Mouse (Mus musculus) neural tube, embryonic 12.5 days (tissue): ENCODE measurements at regions not wholly inside any gene's neighbourhood (a gene's known extent, or its start where the extent isn't known, plus 50 kb on each side); places are given as distances from the start of the nearest gene placed in this dataset.

Experiments
- ATAC-seq: fragments of 200-750 bp; cut with Nextera tagmentation; 2 replicates; pipeline ENCODE4 v1.8.0; 2017; ENCODE audit warnings: low read depth, mild to moderate bottlenecking, moderate TSS enrichment, moderate library complexity; ENCODE audit not compliant: low FRiP score
- H3K27ac ChIP-seq: fragments of 300-500 bp; sonication (generic); 2 replicates; pipeline ENCODE4 v1.5.1; 2016
- H3K27me3 ChIP-seq: fragments of 300-500 bp; sonication (generic); replicated peaks from 2 replicates; pipeline ENCODE4 v1.6.1; 2016; ENCODE audit warnings: mild to moderate bottlenecking
- H3K36me3 ChIP-seq: fragments of 300-500 bp; sonication (generic); 2 replicates; pipeline ENCODE4 v1.6.1; 2016; ENCODE audit warnings: mild to moderate bottlenecking
- H3K4me1 ChIP-seq: fragments of 300-500 bp; sonication (generic); 2 replicates; pipeline ENCODE4 v1.6.1; 2016
- H3K4me2 ChIP-seq: fragments of 300-500 bp; sonication (generic); replicated peaks from 2 replicates; pipeline ENCODE4 v1.6.1; 2016; ENCODE audit warnings: mild to moderate bottlenecking
- H3K4me3 ChIP-seq: fragments of 300-500 bp; sonication (generic); 2 replicates; pipeline ENCODE4 v1.5.1; 2016
- H3K9ac ChIP-seq: fragments of 300-500 bp; sonication (generic); 2 replicates; pipeline ENCODE4 v1.6.1; 2016; ENCODE audit warnings: mild to moderate bottlenecking
- H3K9me3 ChIP-seq: fragments of 300-500 bp; sonication (generic); 2 replicates; pipeline ENCODE4 v1.6.1; 2016; ENCODE audit warnings: mild to moderate bottlenecking
- WGBS: fragments of 180-500 bp; shearing (Covaris S2); methylation state at CpG from one replicate; pipeline ENCODE4 v1.1.7; 2016; 5-methylcytosine and 5-hydroxymethylcytosine counted together

DNA sequence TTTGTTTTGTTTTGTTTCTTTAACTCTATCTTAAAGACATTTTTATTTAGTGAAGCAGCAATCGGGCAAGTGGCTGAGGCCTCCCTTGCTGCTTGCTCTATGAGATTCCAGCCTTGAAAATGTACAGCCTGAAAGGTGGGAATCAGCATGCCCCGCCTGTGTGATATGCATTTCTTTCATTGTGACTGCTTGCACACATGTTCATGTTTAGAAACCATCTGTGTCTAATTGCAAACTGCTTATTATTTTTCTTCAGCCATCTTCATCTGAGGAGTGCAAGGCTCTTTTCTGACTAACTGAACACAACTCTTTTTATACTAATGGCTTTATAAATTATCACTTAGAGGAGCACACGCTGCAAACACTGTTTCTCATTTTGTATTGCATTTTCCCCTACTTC, 449.0 kb upstream of the Sptlc3 start:
- no peak overlapping the region for H3K27ac ChIP-seq
- no peaks in the 10 kb centered on the region for H3K36me3 ChIP-seq
- 86% methylated on average over 3 of the region's 3 CpGs for WGBS
- H3K9me3 ChIP-seq: no peaks in the 10 kb centered on the region
- no peak for ATAC-seq
- H3K9ac ChIP-seq: no peak overlapping the region
- H3K4me3 ChIP-seq: no peak overlapping the region
- H3K27me3 ChIP-seq: no peaks in the 10 kb centered on the region
- H3K4me1 ChIP-seq: no peaks in the 10 kb centered on the region
- no peak overlapping the region for H3K4me2 ChIP-seq

DNA sequence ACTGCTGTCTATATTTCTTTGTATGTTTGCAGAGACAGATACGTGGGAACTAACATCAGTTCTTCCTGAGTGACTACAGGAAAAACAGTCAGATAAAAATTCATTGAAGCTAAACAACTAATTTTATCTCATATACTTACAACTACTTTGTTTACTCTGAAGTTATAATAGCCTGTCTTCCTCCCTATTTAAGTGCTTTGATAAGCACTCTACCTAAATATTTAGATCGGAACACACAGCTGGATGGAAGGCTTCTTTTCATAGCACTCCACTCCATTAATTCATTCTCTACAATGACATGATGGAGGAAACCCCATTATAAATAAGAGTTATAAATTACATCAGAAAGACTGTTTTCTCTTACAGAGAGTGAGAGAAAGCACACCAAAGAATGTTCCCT, 438.5 kb upstream of the Sptlc3 start:
- no peak for ATAC-seq
- no peaks in the 10 kb centered on the region for H3K4me1 ChIP-seq
- H3K27me3 ChIP-seq: no peaks in the 10 kb centered on the region
- H3K36me3 ChIP-seq: no peaks in the 10 kb centered on the region
- H3K9ac ChIP-seq: no peak overlapping the region
- H3K4me2 ChIP-seq: no peak overlapping the region
- WGBS: 65% methylated on average over 2 of the region's 2 CpGs
- no peak overlapping the region for H3K27ac ChIP-seq
- no peak overlapping the region for H3K4me3 ChIP-seq
- H3K9me3 ChIP-seq: no peaks in the 10 kb centered on the region

DNA sequence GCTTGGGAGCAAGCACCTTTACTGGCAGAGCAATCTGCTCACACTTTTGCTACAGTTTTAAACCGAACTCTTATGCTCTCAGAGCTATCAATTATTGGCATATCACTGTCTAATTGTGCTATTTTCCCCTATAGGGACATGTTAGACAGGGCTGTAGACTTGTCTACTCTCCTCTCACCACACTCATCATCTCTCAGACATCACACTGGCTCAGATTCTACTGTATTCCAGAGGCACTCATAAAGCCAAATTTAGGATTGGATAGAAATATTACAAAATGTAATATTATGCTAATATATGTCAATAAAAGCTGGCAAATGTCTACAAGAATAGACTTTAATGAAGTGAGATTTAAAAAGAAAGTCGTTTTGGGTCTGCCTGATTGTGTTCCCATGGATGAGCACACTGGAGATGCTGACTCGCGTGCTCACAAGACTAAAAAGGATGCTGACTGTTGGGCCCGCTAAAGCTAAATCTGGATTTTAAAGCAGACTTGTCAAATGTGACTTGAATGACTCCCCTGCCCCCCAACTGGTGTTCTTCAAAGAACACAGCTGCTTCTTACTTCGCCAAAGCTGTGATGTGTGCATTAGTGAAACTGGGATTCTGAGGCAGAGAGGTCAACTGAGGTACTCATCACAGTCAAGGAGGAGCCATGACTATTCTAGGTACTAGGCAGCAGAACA, 424.3 kb upstream of the Sptlc3 start:
- Histone ChIP-seq H3K4me3 (no peak overlapping the region), H3K27ac (no peak overlapping the region), H3K36me3 (no peaks in the 10 kb centered on the region), H3K9me3 (no peaks in the 10 kb centered on the region), H3K9ac (no peak overlapping the region), H3K27me3 (no peaks in the 10 kb centered on the region), H3K4me2 (no peak overlapping the region), H3K4me1 (no peaks in the 10 kb centered on the region)
- WGBS: 85% methylated on average over 6 of the region's 6 CpGs
- ATAC-seq: no peak

DNA sequence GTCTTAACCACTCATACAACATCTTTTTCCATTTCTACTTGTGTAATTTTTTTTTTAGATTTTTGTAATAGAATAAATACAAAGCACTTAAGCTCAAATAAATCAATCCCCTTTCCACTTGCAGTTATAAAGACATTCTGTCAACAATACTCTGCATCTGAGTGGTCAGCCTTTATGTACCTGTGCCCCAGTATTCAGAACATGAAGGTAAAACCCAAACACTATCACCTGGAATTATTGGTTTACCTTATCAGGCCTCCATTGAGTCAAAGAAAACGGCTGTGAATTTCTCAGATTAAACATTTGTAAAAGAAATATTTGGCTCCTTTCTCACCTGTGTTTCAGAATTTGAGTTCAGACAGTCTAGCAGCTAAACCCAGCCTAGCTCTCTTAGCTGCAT, 422.0 kb upstream of the Sptlc3 start:
- H3K4me1 ChIP-seq: no peaks in the 10 kb centered on the region
- H3K9ac ChIP-seq: no peak overlapping the region
- no peak for ATAC-seq
- H3K9me3 ChIP-seq: no peaks in the 10 kb centered on the region
- no peak overlapping the region for H3K4me2 ChIP-seq
- WGBS: 83% methylated on average over 1 of the region's 1 CpGs
- H3K27me3 ChIP-seq: no peaks in the 10 kb centered on the region
- H3K4me3 ChIP-seq: no peak overlapping the region
- H3K27ac ChIP-seq: no peak overlapping the region
- no peaks in the 10 kb centered on the region for H3K36me3 ChIP-seq

DNA sequence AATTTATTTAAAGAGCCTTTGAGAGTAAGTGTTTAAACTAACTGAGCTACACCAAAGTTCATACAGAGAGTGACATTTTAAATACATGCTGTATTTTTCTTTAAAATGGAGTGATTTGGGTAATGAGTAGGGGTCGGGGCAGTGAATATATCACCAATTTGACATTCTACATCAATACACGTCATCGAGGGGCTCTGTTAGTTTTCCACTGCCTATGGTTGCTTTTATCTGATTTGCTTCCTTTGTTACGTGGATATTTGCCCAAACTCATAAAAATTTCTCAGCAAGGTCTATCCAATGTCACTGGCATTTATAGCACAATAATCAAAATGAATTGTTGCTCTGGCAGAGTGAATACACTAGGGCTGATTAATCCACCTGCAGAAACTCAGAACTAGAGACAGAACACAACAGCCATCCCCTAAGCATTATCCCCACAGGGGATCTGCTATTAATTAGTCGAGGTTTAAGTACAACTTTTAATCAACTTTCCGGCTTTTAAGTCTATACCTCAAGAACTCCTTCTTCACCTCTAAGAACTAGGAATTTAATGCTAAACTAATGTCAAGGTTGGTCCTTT, 400.1 kb upstream of the Sptlc3 start:
- Histone ChIP-seq H3K4me2 (no peak overlapping the region), H3K4me3 (no peak overlapping the region), H3K36me3 (no peaks in the 10 kb centered on the region), H3K27ac (no peak overlapping the region), H3K9ac (no peak overlapping the region), H3K4me1 (no peaks in the 10 kb centered on the region), H3K9me3 (no peaks in the 10 kb centered on the region), H3K27me3 (no peaks in the 10 kb centered on the region)
- no peak for ATAC-seq
- 78% methylated on average over 6 of the region's 6 CpGs for WGBS

DNA sequence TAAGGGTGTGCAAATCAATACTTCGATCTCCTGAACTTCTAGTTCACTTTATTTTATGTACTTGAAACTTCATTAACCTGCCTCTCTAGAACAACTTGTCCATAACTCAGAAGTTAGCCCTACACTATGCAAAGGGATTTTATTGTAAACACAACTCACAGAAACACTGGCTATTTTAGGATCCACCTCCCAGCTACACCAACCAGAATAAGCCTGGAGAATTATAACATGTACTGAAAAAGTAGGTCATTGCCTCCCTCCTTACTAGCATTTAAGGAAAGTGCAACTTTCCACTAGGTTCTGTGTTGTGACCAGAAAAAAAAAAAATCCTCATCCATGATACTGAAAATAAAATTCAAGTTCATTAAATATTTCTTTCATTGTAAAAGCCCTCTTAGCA, 382.0 kb upstream of the Sptlc3 start:
- no peak for ATAC-seq
- H3K36me3 ChIP-seq: no peaks in the 10 kb centered on the region
- no peaks in the 10 kb centered on the region for H3K4me1 ChIP-seq
- no peaks in the 10 kb centered on the region for H3K9me3 ChIP-seq
- no peak overlapping the region for H3K4me2 ChIP-seq
- no peak overlapping the region for H3K4me3 ChIP-seq
- no peaks in the 10 kb centered on the region for H3K27me3 ChIP-seq
- 90% methylated on average over 1 of the region's 1 CpGs for WGBS
- no peak overlapping the region for H3K9ac ChIP-seq
- no peak overlapping the region for H3K27ac ChIP-seq

DNA sequence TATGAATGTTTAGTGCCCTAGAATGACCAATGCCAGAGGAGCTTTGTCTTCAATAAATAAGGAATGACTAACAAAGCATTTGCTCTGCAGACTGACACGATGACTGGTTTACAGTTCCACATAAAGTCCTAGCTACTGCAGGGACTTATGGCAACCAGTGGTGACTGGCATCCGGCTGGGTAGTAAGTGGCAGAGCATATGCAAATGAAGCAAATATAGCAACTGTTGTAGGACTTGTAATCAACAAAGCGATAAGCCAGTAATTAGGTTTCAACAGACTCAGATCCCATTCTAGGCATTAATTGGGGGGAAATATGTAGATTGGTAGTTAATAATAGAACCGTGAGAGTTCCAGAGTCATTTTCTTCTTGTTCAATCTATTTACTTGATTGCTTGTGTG, 379.2 kb upstream of the Sptlc3 start:
- no peak for ATAC-seq
- Histone ChIP-seq H3K4me2 (no peak overlapping the region), H3K27ac (no peak overlapping the region), H3K27me3 (no peaks in the 10 kb centered on the region), H3K36me3 (no peaks in the 10 kb centered on the region), H3K9ac (no peak overlapping the region), H3K9me3 (no peaks in the 10 kb centered on the region), H3K4me1 (no peaks in the 10 kb centered on the region), H3K4me3 (no peak overlapping the region)
- 86% methylated on average over 4 of the region's 4 CpGs for WGBS

DNA sequence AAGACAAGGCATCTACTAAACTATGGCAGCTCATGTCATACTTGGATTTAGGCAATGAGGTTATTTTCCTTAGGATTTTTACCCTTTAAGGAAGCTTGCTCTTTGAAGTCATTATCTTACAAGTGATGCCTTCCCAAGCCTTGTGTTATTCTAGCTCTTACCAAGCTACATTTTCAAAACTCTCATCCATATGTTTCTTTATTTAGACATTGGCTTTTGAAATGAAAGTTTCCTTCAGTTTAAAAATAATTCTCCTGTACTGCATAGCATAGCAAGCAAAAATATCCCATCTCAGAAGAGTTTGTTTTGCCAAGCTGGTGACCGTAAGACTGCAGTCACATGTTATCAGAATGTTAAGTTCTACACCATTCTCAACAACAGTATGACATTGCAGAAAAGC, 372.8 kb upstream of the Sptlc3 start:
- H3K36me3 ChIP-seq: no peaks in the 10 kb centered on the region

DNA sequence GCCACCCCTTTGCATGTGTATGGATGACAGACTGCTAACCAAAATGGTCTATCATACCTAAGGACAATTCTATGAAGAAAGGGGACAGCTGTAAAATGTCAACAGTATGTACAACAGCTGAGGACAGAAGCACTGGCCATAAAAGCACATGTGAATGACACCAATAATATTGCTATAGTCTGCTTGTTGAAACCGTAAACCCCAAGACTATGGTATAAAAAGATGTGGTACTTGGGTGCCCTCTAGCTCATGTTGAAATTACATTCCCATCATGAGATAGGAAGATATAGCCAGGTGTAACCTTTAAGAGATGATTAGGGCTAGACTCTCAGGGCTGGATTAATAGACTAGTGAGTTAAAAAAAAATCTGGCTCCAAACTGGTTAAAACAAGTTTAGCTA, 361.6 kb upstream of the Sptlc3 start:
- H3K9ac ChIP-seq: no peak overlapping the region
- no peaks in the 10 kb centered on the region for H3K9me3 ChIP-seq
- WGBS: 76% methylated on average over 1 of the region's 1 CpGs
- H3K36me3 ChIP-seq: no peaks in the 10 kb centered on the region
- no peaks in the 10 kb centered on the region for H3K4me1 ChIP-seq
- H3K4me2 ChIP-seq: no peak overlapping the region
- H3K27me3 ChIP-seq: no peaks in the 10 kb centered on the region
- no peak overlapping the region for H3K27ac ChIP-seq
- no peak for ATAC-seq
- H3K4me3 ChIP-seq: no peak overlapping the region

More for the DNA sequence above, 372.8 kb upstream of the Sptlc3 start:
- no peak overlapping the region for H3K4me2 ChIP-seq
- no peaks in the 10 kb centered on the region for H3K9me3 ChIP-seq
- H3K9ac ChIP-seq: no peak overlapping the region
- H3K27ac ChIP-seq: no peak overlapping the region
- no peaks in the 10 kb centered on the region for H3K4me1 ChIP-seq
- ATAC-seq: no peak
- no peak overlapping the region for H3K4me3 ChIP-seq
- WGBS: 91% methylated on average over 1 of the region's 1 CpGs
- no peaks in the 10 kb centered on the region for H3K27me3 ChIP-seq

DNA sequence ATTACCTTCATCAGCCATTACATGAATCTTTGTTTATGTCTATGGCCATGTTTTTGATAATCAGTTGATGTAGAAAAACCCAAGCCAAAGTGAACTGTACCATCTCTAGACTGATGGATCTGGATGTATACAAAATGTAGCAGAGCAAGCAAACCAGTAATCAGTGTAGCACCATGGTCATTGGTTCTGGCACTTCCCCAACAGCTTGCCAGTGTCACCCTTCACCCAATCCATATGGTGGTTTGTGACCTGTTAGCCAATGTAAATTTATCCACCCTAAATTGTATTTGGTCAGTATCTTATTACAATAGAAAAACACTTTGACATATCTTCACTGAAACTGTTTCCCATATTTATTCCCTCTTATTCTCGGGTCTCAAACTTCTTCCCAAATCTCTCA, 346.7 kb upstream of the Sptlc3 start:
- H3K9me3 ChIP-seq: no peaks in the 10 kb centered on the region
- ATAC-seq: no peak
- no peak overlapping the region for H3K9ac ChIP-seq
- no peak overlapping the region for H3K4me3 ChIP-seq
- H3K36me3 ChIP-seq: no peaks in the 10 kb centered on the region
- H3K27ac ChIP-seq: no peak overlapping the region
- 87% methylated on average over 1 of the region's 1 CpGs for WGBS
- H3K4me2 ChIP-seq: no peak overlapping the region
- H3K27me3 ChIP-seq: no peaks in the 10 kb centered on the region
- H3K4me1 ChIP-seq: no peaks in the 10 kb centered on the region

DNA sequence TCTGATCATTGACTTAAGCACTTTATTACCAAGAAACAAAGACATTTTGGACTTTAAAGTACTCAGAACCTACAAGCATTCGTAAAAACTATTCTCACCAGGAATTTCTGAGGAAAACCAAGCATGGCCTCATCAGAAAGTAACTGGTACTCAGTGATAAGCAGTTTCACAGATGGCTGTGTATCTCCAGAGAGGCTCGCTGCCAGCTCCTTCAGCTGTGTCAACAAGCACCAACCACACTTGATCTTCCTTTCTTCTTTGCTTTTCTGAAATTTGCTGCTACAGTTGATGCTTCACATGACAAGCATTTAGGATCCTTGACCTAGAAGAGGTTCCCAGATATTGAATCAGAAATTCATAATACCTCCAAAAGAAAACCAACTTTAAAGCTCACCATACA, 314.1 kb upstream of the Sptlc3 start:
- Histone ChIP-seq H3K9me3 (no peaks in the 10 kb centered on the region), H3K27ac (no peak overlapping the region), H3K4me1 (no peaks in the 10 kb centered on the region), H3K27me3 (no peaks in the 10 kb centered on the region), H3K4me3 (no peak overlapping the region), H3K4me2 (no peak overlapping the region), H3K9ac (no peak overlapping the region), H3K36me3 (no peaks in the 10 kb centered on the region)
- WGBS: 75% methylated on average over 2 of the region's 2 CpGs
- no peak for ATAC-seq

DNA sequence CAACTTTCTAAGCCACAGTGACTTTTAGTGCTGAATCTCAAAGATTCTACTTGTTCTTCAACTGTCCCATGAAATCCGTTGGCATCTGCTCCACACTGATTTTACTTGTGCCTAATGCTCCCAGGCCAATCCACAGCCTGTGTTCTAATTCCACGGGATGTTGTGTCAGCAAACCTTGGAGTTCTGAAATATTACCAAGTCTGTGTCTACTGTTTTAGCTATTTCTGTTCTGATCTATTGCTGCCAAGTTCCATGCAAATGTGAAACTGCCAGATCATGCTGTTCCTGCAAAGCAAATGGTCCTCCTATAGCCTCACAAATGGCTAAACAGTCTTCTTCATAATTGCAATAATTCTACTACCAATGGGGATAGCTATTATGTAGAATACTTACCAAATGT, 295.4 kb upstream of the Sptlc3 start:
- H3K4me3 ChIP-seq: no peak overlapping the region
- no peaks in the 10 kb centered on the region for H3K27me3 ChIP-seq
- no peak overlapping the region for H3K27ac ChIP-seq
- ATAC-seq: no peak
- H3K9me3 ChIP-seq: no peaks in the 10 kb centered on the region
- no peak overlapping the region for H3K9ac ChIP-seq
- H3K4me2 ChIP-seq: no peak overlapping the region
- 77% methylated on average over 2 of the region's 2 CpGs for WGBS
- no peaks in the 10 kb centered on the region for H3K4me1 ChIP-seq
- no peaks in the 10 kb centered on the region for H3K36me3 ChIP-seq

DNA sequence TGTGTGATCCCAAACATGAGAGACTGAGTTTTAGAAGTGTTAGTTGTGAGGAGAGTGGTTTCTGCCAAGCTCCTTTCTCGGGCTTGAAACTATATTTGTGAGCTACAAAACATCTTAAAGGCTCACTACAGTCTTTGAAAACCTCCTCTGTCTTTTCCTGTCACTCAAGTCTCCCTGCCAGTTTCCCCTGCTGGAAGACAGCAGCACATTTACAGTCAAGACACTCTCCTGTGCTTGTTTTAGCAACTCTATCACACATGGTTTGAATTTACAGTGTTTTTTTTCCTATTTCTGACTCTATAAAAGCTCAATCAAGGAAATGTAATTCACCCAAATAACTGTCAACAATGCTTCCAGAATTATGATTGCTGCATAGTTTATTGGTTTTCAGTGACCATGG, 286.1 kb upstream of the Sptlc3 start:
- Histone ChIP-seq H3K9me3 (no peaks in the 10 kb centered on the region), H3K36me3 (no peaks in the 10 kb centered on the region), H3K27me3 (no peaks in the 10 kb centered on the region), H3K27ac (no peak overlapping the region), H3K9ac (no peak overlapping the region), H3K4me3 (no peak overlapping the region), H3K4me2 (no peak overlapping the region), H3K4me1 (no peaks in the 10 kb centered on the region)
- no peak for ATAC-seq
- 72% methylated on average over 1 of the region's 1 CpGs for WGBS
